Mouse (Mus musculus) neural tube, embryonic 12.5 days (tissue): ENCODE results near the gene Hoxc11. TPM values are rescaled to one million over a fixed set of nuclear protein-coding genes. Genes with fewer than 3 reads are reported as not detected.

Experiments
- ATAC-seq: fragments of 200-750 bp; cut with Nextera tagmentation; 2 replicates; pipeline ENCODE4 v1.8.0; 2017; ENCODE audit warnings: low read depth, mild to moderate bottlenecking, moderate TSS enrichment, moderate library complexity; ENCODE audit not compliant: low FRiP score
- H3K27ac ChIP-seq: fragments of 300-500 bp; sonication (generic); 2 replicates; pipeline ENCODE4 v1.5.1; 2016
- H3K27me3 ChIP-seq: fragments of 300-500 bp; sonication (generic); replicated peaks from 2 replicates; pipeline ENCODE4 v1.6.1; 2016; ENCODE audit warnings: mild to moderate bottlenecking
- H3K36me3 ChIP-seq: fragments of 300-500 bp; sonication (generic); 2 replicates; pipeline ENCODE4 v1.6.1; 2016; ENCODE audit warnings: mild to moderate bottlenecking
- H3K4me1 ChIP-seq: fragments of 300-500 bp; sonication (generic); 2 replicates; pipeline ENCODE4 v1.6.1; 2016
- H3K4me2 ChIP-seq: fragments of 300-500 bp; sonication (generic); replicated peaks from 2 replicates; pipeline ENCODE4 v1.6.1; 2016; ENCODE audit warnings: mild to moderate bottlenecking
- H3K4me3 ChIP-seq: fragments of 300-500 bp; sonication (generic); 2 replicates; pipeline ENCODE4 v1.5.1; 2016
- H3K9ac ChIP-seq: fragments of 300-500 bp; sonication (generic); 2 replicates; pipeline ENCODE4 v1.6.1; 2016; ENCODE audit warnings: mild to moderate bottlenecking
- H3K9me3 ChIP-seq: fragments of 300-500 bp; sonication (generic); 2 replicates; pipeline ENCODE4 v1.6.1; 2016; ENCODE audit warnings: mild to moderate bottlenecking
- WGBS: fragments of 180-500 bp; shearing (Covaris S2); methylation state at CpG from one replicate; pipeline ENCODE4 v1.1.7; 2016; 5-methylcytosine and 5-hydroxymethylcytosine counted together
- polyA plus RNA-seq: library from polyadenylated mRNA; unstranded; fragments of >200 nt; fragmentation: Nextera tagmentation; extraction: Ambion mirVana; gene quantifications from 2 replicates; pipeline ENCODE4 v1.2.1, GENCODE M21; 2016

Hoxc11 gene
- polyA plus RNA-seq, 1 experiment from 2014 or later = 4.3 TPM

GRCm38 (mm10) chr15:102955833-102956640 lies 1.8 kb downstream of the Hoxc11 start:
- Histone ChIP-seq H3K36me3 (no peaks in the 10 kb centered on the region), H3K9me3 (no peaks in the 10 kb centered on the region), H3K27me3 (peaks cover 92% of the 10 kb centered on the region), H3K4me3 (peak overlapping the region; percentile 45), H3K9ac (peak overlapping the region; percentile 69), H3K4me2 (peak overlapping the region; percentile 50), H3K27ac (no peak overlapping the region; the same call in 1 of the 2 replicates), H3K4me1 (no peaks in the 10 kb centered on the region)
- WGBS = under 1% methylated on average over 39 of the region's 40 CpGs
- no peak for ATAC-seq

- 0 out of 2 replicates have a peak overlapping the region, but pooled peaks have one; percentile 10 for H3K27ac ChIP-seq
- no peaks in the 10 kb centered on the region for H3K4me1 ChIP-seq
- no peaks in the 10 kb centered on the region for H3K9me3 ChIP-seq
- H3K4me2 ChIP-seq = peak overlapping the region; percentile 50
- H3K36me3 ChIP-seq = no peaks in the 10 kb centered on the region
- H3K9ac ChIP-seq = peak overlapping the region; percentile 69
- peaks cover 92% of the 10 kb centered on the region for H3K27me3 ChIP-seq
- H3K4me3 ChIP-seq = peak overlapping the region; percentile 45
- WGBS = 2% methylated on average over 12 of the region's 12 CpGs
- no peak for ATAC-seq
These were observed 2.7 kb downstream of the Hoxc11 start for GRCm38 (mm10) chr15:102956906-102957305.

GRCm38 (mm10) chr15:102959663-102960191 lies 5.5 kb downstream of the Hoxc11 start:
- H3K4me2 ChIP-seq = peak overlapping the region; percentile 54
- peaks cover 88% of the 10 kb centered on the region for H3K27me3 ChIP-seq
- peak overlapping the region; percentile 33; the same call in 1 of the 2 replicates for H3K27ac ChIP-seq
- no peaks in the 10 kb centered on the region for H3K36me3 ChIP-seq
- H3K9me3 ChIP-seq = no peaks in the 10 kb centered on the region
- no peaks in the 10 kb centered on the region; the same call in 1 of the 2 replicates for H3K4me1 ChIP-seq
- ATAC-seq = no peak
- WGBS = under 1% methylated on average over 13 of the region's 13 CpGs
- peak overlapping the region; percentile 52 for H3K9ac ChIP-seq
- H3K4me3 ChIP-seq = peak overlapping the region; percentile 15

- H3K27me3 ChIP-seq = peaks cover 88% of the 10 kb centered on the region
- 2% methylated on average over 6 of the region's 6 CpGs for WGBS
- no peaks in the 10 kb centered on the region for H3K36me3 ChIP-seq
- peak overlapping the region; percentile 5 for H3K4me3 ChIP-seq
- H3K4me2 ChIP-seq = peak overlapping the region; percentile 54
- H3K9me3 ChIP-seq = no peaks in the 10 kb centered on the region
- peaks cover 2% of the 10 kb centered on the region for H3K4me1 ChIP-seq
- peak overlapping the region; percentile 53; the same call in 1 of the 2 replicates for H3K27ac ChIP-seq
- no peak for ATAC-seq
- peak overlapping the region; percentile 48 for H3K9ac ChIP-seq
These were observed 7.5 kb downstream of the Hoxc11 start for GRCm38 (mm10) chr15:102961728-102962127.

- 2% methylated on average over 13 of the region's 13 CpGs for WGBS
- peak overlapping the region; percentile 86 for H3K4me2 ChIP-seq
- no peaks in the 10 kb centered on the region for H3K9me3 ChIP-seq
- peak overlapping the region; percentile 64 for H3K9ac ChIP-seq
- H3K36me3 ChIP-seq = no peaks in the 10 kb centered on the region
- H3K27ac ChIP-seq = no peak overlapping the region
- no peak for ATAC-seq
- peaks cover 8% of the 10 kb centered on the region for H3K4me1 ChIP-seq
- peaks cover 88% of the 10 kb centered on the region for H3K27me3 ChIP-seq
- peak overlapping the region; percentile 56 for H3K4me3 ChIP-seq
These were observed 8.3 kb downstream of the Hoxc11 start for GRCm38 (mm10) chr15:102962492-102962891.

GRCm38 (mm10) chr15:102963259-102963658 lies 9.0 kb downstream of the Hoxc11 start:
- ATAC-seq = no peak
- H3K9ac ChIP-seq = peak overlapping the region; percentile 64
- peak overlapping the region; percentile 56 for H3K4me3 ChIP-seq
- H3K27me3 ChIP-seq = peaks cover 84% of the 10 kb centered on the region
- H3K4me2 ChIP-seq = peak overlapping the region; percentile 86
- whole genome bisulfite sequencing = 3% methylated on average over 8 of the region's 8 CpGs
- peak overlapping the region; percentile 15; the same call in 1 of the 2 replicates for H3K27ac ChIP-seq
- H3K36me3 ChIP-seq = no peaks in the 10 kb centered on the region
- H3K9me3 ChIP-seq = no peaks in the 10 kb centered on the region
- peaks cover 8% of the 10 kb centered on the region for H3K4me1 ChIP-seq

- 1% methylated on average over 28 of the region's 28 CpGs for WGBS
- Histone ChIP-seq H3K9ac (peak overlapping the region; percentile 64), H3K4me1 (peaks cover 8% of the 10 kb centered on the region), H3K4me3 (peak overlapping the region; percentile 56), H3K9me3 (no peaks in the 10 kb centered on the region), H3K4me2 (peak overlapping the region; percentile 86), H3K27me3 (peaks cover 85% of the 10 kb centered on the region), H3K36me3 (no peaks in the 10 kb centered on the region), H3K27ac (peak overlapping the region; percentile 15; the same call in 1 of the 2 replicates)
- no peak for ATAC-seq
These were observed 9.7 kb downstream of the Hoxc11 start for GRCm38 (mm10) chr15:102963671-102964640.

- peak overlapping the region; percentile 56 for H3K4me3 ChIP-seq
- 3% methylated on average over 26 of the region's 26 CpGs for WGBS
- no peaks in the 10 kb centered on the region for H3K36me3 ChIP-seq
These were observed 11.0 kb downstream of the Hoxc11 start for GRCm38 (mm10) chr15:102965003-102965891.

GRCm38 (mm10) chr15:102965892-102966775 lies 11.9 kb downstream of the Hoxc11 start:
- whole genome bisulfite sequencing = 2% methylated on average over 30 of the region's 30 CpGs
- peak overlapping the region; percentile 56 for H3K4me3 ChIP-seq
- ATAC-seq = peak; percentile 84

More at GRCm38 (mm10) chr15:102965003-102965891, 11.0 kb downstream of the Hoxc11 start:
- peak overlapping the region; percentile 64; the same call in 1 of the 2 replicates for H3K27ac ChIP-seq
- no peaks in the 10 kb centered on the region for H3K9me3 ChIP-seq
- H3K27me3 ChIP-seq = peaks cover 83% of the 10 kb centered on the region
- ATAC-seq = no peak
- peak overlapping the region; percentile 86 for H3K4me2 ChIP-seq
- peaks cover 8% of the 10 kb centered on the region for H3K4me1 ChIP-seq
- H3K9ac ChIP-seq = peak overlapping the region; percentile 64

GRCm38 (mm10) chr15:102966776-102967311 lies 12.6 kb downstream of the Hoxc11 start, which contains the start of gene Hoxc10:
Hoxc10 (plus strand) TSS chr15:102966796.
- Histone ChIP-seq H3K4me3 (peak within 1 kb of the TSS; percentile 56), H3K9ac (peak within 1 kb of the TSS; percentile 100), H3K4me1 (peaks cover 8% of the 10 kb centered on the region), H3K36me3 (no peaks in the 10 kb centered on the region), H3K27ac (peak within 1 kb of the TSS; percentile 64), H3K9me3 (no peaks in the 10 kb centered on the region), H3K27me3 (peaks cover 74% of the 10 kb centered on the region), H3K4me2 (peak within 1 kb of the TSS; percentile 86)
- 3% methylated on average over 27 of the region's 27 CpGs for WGBS
- peak; percentile 64 for ATAC-seq

More at GRCm38 (mm10) chr15:102965892-102966775, 11.9 kb downstream of the Hoxc11 start:
- no peaks in the 10 kb centered on the region for H3K9me3 ChIP-seq
- H3K36me3 ChIP-seq = no peaks in the 10 kb centered on the region
- peak overlapping the region; percentile 100 for H3K9ac ChIP-seq
- H3K4me1 ChIP-seq = peaks cover 8% of the 10 kb centered on the region
- H3K4me2 ChIP-seq = peak overlapping the region; percentile 86
- peak overlapping the region; percentile 64 for H3K27ac ChIP-seq
- peaks cover 81% of the 10 kb centered on the region for H3K27me3 ChIP-seq
